Mouse (Mus musculus): ENCODE data around the gene Itga9. TPM values are rescaled to one million over a fixed set of nuclear protein-coding genes. Genes with fewer than 3 reads are reported as not detected.

Itga9 gene
- total RNA-seq, 4 experiments from 2014 or later, result 24.9 to 42.6 (median 36.7) TPM

DNA sequence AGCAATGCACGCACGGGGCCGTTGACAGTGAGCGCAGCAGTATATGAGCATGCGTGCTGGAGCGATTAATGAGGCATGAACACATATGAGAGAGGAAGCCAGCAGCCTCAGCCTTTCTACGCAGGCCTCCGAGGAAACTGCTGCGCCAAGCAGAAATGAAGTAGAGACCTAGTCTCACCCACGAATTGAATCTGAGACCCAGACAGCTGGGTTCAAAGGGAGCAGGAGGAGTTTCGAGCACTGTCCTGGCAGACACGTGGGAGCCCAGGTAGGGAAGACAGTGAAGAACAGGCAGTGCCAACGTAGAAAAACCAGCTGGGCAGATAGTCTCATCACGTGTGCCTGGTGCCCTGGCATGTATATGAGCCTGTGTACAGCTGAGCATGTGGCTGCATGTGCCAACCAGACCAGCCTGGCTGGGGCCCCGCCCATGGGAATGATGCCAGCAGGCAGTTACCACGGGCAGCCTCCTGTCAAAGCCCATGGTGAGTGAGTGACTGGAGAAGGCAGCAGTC, 313.2 kb downstream of the Itga9 start:
- no peak for DNase-seq (ENCODE audit: low spot score)

DNA sequence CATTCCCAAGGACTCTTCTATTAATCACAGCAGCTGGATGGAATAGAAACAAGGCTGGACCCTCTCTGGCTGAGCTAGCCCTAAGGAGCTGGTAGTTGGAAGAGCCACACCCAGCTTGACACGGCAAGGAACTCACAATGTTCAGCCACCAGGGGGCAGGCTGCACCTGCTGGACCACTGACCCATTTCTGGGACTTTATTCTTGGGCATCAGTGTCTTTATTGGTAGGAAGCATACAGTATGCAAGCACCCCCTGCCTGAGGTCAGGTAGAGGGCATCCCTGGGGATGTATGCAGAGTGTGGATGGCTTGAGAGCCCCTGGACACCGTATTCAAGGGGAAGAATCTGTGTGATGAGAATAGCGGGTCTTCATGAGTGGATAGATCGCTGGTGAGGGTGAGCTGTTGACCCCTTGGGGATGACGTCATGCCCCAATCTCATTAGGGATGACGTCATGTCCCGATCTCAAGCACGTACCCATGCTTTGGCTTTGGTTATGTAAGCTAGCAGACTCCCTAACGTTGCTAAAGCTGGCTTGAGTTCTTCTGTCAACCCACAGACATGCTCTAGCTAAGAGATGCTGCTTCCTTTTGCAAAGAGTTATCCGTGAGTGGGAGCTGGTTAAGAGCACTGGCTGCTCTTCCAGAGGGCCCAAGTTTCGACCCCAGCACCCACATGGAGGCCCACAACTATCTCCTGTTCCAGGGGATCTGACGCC, 314.5 kb downstream of the Itga9 start:
- peak; percentile 81 for DNase-seq (ENCODE audit: low spot score)

DNA sequence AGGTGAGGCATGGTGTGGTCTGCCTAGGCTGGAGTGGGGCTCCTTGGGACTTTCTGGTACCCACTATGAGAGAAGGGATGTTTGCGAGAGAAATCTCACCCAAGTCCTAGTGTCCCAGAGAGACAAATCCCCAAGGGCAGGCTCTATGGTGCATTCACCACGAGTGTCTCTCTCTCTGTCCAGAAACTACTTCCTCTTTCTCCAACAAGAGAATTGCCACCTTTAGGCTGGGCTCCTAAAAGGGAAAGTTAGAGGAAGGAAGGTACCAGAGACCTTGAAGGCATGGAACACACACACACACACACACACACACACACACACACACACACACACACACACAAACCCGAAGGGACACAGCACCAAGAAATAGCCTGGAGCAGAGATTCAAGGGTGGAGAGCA, 315.4 kb downstream of the Itga9 start:
- DNase-seq (ENCODE audit: low spot score), result no peak

GRCm38 (mm10) chr9:118924554-118925085, 318.1 kb downstream of the Itga9 start:
- no peak for DNase-seq (ENCODE audit: low spot score)

- peak; percentile 95 for DNase-seq (ENCODE audit: low spot score)
Observed at GRCm38 (mm10) chr9:118925286-118926110, 319.0 kb downstream of the Itga9 start.

DNA sequence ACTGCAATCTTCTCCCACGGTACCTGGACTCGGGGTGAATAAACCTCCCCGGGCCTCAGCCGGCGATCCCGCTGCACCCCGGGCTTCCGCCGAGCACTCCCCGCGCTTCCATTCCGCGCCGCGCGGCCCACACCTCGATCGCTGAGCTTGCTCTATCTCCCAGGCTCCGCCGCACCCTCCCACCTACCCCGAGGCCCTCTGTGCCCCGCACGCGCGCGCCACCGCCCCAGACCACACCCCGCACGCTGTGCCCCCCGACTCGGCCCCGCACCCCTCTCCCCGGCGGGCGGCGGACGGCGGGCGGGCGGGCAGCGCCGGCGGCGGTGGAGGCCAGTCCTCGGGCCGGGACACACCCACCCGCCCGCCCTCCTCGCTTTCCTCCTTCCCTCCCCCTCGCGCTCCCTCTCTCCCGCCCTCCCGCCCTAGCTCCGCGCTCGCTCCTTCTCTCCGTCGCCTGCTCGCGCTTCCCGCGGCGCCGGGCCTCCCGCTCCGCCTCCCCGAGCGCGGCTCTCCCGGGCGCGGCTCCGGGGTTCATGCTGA, 319.7 kb downstream of the Itga9 start, which contains the start of gene Ctdspl:
Gene Ctdspl, plus strand, starts transcription at position 343 of the 540 bp plus-strand sequence.
- DNase-seq (ENCODE audit: low spot score), result no peak

DNA sequence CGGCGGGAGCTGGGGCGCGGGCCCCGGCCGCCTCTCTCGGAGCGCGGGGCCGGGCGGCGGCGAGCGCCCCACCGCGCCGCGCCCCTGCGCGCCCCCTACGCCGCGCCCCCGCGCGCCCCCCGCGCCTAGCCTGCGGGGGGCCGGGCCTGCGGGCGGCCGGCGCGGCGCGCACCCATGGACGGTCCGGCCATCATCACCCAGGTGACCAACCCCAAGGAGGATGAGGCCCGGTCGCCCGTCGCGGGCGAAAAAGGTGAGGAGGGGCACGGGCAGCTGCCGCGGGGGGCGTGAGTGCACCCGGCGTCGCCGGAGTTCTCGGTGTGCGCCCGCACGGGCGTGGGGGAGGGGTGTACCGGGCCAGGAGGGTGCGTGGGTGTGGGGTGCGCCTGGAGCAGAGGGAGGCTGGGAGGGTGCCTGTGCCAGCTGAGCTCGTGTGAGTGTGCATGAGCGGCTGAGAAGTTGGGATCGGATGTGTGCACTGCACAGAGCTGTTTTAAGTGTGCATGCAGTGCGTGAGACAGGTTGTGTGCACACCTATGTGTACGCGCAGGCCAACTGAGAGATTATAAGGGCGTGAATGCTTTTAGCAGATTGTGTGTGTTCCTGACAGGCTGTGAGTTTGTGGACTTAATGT, 320.3 kb downstream of the Itga9 start:
- DNase-seq (ENCODE audit: low spot score), result no peak

GRCm38 (mm10) chr9:118927501-118927900, 321.0 kb downstream of the Itga9 start:
- DNase-seq (ENCODE audit: low spot score), result no peak

GRCm38 (mm10) chr9:118928007-118928406, 321.5 kb downstream of the Itga9 start:
- DNase-seq (ENCODE audit: low spot score), result no peak

GRCm38 (mm10) chr9:118928656-118929055, 322.2 kb downstream of the Itga9 start:
- DNase-seq (ENCODE audit: low spot score), result no peak

DNA sequence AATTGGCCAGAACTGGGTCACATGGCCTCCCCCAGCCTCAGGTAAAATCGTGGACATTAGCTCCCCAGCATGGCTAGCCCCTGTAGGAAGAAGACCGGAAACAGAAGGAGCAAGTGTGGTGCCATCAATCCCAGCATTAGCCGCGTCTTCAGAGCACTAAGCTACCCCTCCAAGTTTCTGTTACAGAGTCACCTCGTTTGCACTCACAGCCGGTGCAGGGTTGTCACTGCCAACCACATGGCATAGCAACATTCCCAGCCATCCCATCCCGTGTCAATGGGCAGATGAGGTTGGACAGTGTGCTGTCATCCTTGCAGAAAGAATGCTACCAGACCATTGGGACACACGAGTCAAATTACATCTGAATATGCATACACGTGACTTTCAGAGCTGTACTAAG, 324.1 kb downstream of the Itga9 start:
- DNase-seq (ENCODE audit: low spot score), result no peak

DNA sequence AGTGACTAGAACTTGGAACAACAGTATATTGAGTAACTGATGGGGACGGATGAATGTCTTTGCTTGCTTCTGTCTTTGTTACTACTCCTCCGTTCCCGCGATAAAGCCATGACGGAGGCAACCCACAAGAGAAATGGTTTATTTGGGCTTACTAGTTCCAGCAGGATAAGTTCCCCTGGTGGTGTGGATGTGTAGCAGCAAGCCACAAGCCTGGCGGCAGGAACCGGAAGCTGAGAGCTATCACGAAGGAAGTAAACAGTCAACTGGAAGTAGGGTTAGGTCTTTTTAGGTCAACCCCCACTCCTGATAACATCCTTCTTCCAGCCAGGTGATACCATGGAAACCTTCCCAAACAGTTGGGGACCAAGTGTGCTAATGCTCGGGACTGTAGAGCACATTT, 327.3 kb downstream of the Itga9 start:
- DNase-seq (ENCODE audit: low spot score), result no peak

GRCm38 (mm10) chr9:118934319-118934718, 327.8 kb downstream of the Itga9 start:
- no peak for DNase-seq (ENCODE audit: low spot score)

DNA sequence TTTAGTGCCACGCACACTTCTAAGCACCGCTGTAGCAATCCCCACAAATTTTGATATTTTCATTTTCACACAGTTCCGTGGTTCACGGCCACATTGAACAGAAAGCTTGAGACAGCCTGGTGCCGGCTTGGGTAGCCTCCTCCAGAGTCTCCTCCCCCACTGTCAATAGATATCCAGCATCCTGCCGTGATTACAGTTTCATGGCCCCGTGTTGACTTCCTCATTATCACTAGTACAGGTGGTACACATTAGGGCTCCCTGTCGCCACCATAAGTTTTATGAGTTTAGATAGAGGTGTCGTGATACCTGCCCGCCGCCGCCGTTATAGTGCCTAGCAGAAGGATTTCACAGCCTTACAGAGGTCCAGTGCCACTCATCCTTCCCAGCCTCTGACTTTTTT, 328.6 kb downstream of the Itga9 start:
- no peak for DNase-seq (ENCODE audit: low spot score)

DNA sequence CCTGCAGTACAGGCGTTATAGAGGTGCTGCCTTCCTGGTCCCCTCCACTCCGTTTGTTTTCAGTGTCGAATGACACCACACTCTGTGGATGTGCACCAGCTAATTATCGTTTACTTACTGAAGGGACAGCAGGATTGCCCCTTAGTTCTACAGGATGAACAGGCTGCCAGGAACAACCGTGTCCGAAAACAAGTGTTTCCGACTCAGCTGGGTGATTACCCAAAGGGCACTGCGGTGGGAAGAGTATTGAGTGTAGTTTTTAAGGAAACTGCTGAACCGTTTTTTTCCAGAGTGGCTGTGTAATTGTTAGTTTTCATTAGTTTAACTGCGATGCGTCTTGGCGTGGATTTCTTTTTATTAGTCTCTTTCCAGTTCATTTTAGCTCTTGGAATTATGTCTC, 329.6 kb downstream of the Itga9 start:
- no peak for DNase-seq (ENCODE audit: low spot score)

DNA sequence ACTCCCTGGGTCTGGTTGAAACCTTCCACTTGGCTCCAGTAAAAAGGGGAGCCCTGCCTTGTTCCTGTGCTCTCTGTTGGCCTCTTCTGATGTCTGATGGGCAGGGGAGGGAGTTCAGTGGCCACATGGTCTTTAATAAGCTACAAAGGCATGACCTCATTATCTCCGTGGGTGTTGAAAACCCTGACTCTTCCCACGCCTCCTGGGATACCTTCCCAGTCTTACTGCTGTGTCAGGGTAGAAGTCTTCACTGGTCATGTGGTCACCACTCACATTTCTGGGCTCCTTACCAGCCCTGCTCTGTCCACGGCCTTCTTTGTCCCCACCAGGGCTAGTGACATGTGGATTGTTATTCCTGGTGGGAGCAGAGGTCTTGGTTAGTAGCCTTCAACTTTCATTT, 331.0 kb downstream of the Itga9 start:
- peak; percentile 73 for DNase-seq (ENCODE audit: low spot score)

- DNase-seq (ENCODE audit: low spot score), result no peak
Observed at GRCm38 (mm10) chr9:118939410-118939809, 332.9 kb downstream of the Itga9 start.

GRCm38 (mm10) chr9:118939831-118940230, 333.3 kb downstream of the Itga9 start:
- no peak for DNase-seq (ENCODE audit: low spot score)

GRCm38 (mm10) chr9:118940591-118941207, 334.2 kb downstream of the Itga9 start:
- DNase-seq (ENCODE audit: low spot score), result no peak

GRCm38 (mm10) chr9:118942030-118942429, 335.5 kb downstream of the Itga9 start:
- no peak for DNase-seq (ENCODE audit: low spot score)

DNA sequence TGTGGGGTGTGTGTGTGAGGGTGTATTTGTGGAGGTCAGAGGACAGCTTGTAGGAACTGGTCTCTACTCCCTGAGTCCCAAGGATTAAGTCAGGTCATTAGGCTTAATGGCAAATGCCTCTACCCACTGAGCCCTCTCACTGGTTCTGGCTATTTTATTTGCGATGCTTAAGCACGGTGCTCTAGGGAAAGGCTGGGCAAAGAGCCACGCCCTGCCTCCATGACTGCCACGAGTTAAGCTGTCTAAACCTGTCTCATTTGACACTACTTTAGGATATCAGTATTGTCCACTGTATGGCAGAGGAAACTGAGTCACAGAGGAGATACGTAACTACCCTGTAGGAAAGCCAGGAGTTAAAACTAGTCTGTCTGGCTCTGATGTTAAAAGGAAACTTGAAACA, 337.5 kb downstream of the Itga9 start:
- no peak for DNase-seq (ENCODE audit: low spot score)

All from heart, adult 8-10 months (tissue).